Mouse (Mus musculus): ENCODE measurements around the gene Zfp52.

The Zfp52 gene

GRCm38 (mm10) chr17:21535096-21536001 lies at the start of gene Zfp52:
TSS of gene Zfp52 (plus strand) at chr17:21535539.
- DNase-seq = peak; percentile 55

DNA sequence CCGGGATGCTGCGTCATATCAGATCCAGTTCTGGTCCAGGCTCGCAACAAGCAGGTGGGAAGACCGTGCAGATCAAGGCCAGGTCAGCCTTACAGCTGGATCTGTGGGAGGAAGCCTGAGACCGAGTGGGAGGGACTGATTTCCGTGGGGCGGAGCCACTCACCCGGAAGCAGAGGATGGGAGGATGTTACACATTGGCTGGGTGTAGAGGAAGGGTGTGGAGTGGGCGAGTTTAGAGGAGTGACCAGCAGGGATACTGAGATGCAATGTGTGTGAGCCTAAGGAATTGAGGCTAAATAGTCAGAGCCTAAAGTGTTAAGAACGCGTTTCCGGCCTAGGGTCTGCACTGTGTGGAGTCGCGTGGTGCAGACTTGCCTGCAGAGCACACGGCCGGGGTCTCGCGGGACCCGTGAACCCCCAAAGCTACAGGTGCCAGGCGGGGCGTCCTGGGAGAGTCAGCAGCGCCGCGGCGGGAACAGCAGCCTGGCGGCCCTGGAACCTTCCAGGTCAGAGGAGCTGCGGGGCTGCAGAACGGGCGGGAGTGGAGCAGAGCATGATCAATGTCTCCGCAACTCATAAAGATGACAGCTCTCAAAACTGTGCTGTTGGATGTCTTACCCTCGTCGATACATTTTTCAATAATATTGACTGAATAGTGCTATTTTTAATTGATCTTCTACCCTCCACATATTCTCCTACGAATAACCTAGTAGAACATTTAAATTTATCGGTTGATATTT lies 46.4 kb upstream of the Zfp52 start, which contains the start of gene Zfp53:
Gene Zfp53, plus strand, starts transcription at position 239 of the 740 bp plus-strand sequence.
- DNase-seq = peak; percentile 93

GRCm38 (mm10) chr17:21489500-21490001 lies 45.8 kb upstream of the Zfp52 start:
- no peak for DNase-seq

- DNase-seq = no peak
Measured at GRCm38 (mm10) chr17:21501365-21501764, 34.0 kb upstream of the Zfp52 start.

- DNase-seq = no peak
Measured at GRCm38 (mm10) chr17:21504524-21504923, 30.8 kb upstream of the Zfp52 start.

- DNase-seq = no peak
Measured at GRCm38 (mm10) chr17:21506258-21506657, 29.1 kb upstream of the Zfp52 start.

- no peak for DNase-seq
Measured at GRCm38 (mm10) chr17:21509756-21510155, 25.6 kb upstream of the Zfp52 start.

DNA sequence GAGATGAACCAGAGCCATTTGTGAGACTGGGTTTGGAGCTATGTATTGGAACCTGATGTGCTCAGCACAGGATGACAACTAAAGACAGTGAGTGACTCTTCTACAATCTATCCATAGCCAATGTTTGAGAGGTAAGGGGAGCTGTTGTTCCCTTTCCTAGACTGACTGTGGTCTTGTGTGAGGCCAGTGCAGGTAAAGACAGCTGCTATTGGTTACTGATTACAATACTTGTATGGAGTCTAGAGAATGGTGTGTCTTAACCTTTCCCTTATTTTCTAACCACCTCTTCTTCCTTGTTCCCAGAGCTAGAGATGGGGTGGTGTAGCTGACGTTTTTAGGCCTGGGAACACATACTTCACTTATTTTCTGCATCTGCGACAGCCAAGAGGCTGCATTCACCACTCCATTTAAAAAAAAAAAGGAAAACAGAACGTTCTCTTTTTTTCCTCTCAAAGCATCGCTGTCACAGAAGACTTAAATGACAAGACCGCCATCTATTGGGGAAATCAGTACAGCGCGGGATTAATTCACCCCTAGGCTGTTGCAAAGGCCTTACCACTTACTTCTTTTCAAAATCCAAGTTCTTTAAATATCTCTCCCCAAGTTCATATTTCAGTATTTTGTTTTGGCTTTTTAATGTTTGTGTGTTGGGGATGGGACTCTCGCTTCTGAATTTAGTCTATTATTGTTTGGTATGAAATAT lies 19.8 kb upstream of the Zfp52 start:
- DNase-seq = peak; percentile 90

- DNase-seq = peak; percentile 83
Measured at GRCm38 (mm10) chr17:21516201-21517129, 18.9 kb upstream of the Zfp52 start.

DNA sequence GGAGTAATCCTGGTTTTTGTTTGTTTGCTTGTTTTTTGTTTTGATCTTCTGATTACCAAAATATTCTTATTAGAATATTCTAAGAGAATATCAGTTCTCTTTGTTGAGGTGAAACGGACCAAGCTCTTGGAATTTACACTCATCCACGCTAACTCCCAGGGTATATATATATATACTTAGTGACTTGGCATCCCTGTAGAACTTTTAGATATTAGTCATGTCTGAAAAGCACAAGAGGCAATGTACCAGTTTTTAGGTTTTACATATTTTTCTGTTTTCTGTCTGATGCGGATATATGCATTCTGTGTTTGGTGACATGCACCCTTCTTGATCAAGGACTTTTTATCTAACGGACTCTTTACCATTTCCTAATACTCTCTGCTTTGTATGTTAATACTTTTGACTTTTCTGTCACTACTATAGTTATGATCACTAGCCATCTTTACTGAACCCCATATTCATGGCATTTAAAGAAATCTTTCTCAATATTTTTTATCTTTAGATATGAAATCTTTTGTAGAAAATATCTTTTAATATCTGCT lies 18.1 kb upstream of the Zfp52 start:
- DNase-seq = no peak

- DNase-seq = no peak
Measured at GRCm38 (mm10) chr17:21526270-21526669, 9.1 kb upstream of the Zfp52 start.

DNA sequence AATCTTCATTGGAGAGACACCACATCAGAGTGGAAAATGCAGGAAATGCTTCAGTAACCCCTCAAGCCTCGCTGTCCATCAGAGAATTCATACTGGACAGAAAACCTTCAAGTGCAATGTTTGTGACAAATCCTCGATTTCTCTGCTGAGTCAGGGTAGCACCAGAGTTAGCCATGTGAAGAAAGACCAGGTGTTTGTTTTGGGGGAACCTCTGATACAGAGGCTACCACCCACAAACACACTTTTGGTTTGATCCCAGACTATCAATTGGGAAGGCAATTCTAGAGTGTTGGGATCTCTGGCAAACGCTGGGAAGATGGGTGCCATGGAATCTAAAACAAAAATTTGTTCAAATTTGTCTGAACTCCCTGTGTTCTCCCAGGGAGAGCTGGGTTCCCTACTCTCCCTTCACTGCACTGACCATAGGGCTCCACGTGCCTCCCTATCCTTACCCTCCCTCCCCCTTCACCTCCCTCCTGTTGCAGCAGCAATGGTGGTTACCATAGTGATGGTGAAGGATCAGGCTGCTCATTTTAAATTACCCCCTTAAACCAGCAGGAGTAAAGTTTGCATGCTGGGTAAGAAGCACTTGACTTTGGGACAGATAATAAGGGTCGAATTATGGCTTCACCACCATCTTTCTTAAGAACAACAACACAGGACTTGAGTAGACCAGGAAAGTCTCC lies 4.6 kb upstream of the Zfp52 start:
- DNase-seq = no peak

GRCm38 (mm10) chr17:21531621-21532020 lies 3.7 kb upstream of the Zfp52 start:
- no peak for DNase-seq

- peak; percentile 91 for DNase-seq
Measured at GRCm38 (mm10) chr17:21532101-21532951, 3.0 kb upstream of the Zfp52 start.

GRCm38 (mm10) chr17:21533961-21534360 lies 1.4 kb upstream of the Zfp52 start:
- no peak for DNase-seq

DNA sequence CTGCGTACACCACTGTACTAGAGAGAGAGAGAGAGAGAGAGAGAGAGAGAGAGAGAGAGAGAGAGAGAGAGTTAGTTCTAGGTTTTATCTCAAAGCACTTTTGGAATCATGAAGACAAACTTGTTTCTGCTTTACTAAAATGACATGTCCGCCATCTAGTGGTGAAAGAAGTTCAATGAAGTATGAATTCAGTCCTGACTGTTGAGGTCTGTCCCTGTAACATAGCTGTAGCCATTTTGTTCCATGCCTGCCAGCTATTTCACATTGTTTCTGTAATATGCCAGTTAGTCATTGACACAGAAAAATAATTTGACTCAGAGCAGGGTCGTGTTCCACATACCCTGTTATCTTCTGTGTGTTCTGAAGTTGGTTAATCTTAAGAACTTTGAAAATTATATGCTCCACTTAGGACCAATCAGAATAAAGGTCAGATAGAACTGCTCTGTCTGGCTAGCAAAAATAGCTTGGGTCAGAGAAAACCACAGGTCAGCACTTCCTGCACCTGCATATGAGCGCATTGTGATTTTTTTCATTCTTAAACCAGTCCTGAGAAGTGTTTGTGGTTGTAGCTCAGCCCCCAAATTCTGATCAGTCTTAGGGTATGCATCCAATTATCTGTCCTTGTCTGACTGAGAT lies 761 bp upstream of the Zfp52 start:
- peak; percentile 93 for DNase-seq

- no peak for DNase-seq
Measured at GRCm38 (mm10) chr17:21536096-21536495, 757 bp downstream of the Zfp52 start.

GRCm38 (mm10) chr17:21536676-21537075 lies 1.3 kb downstream of the Zfp52 start:
- no peak for DNase-seq

DNA sequence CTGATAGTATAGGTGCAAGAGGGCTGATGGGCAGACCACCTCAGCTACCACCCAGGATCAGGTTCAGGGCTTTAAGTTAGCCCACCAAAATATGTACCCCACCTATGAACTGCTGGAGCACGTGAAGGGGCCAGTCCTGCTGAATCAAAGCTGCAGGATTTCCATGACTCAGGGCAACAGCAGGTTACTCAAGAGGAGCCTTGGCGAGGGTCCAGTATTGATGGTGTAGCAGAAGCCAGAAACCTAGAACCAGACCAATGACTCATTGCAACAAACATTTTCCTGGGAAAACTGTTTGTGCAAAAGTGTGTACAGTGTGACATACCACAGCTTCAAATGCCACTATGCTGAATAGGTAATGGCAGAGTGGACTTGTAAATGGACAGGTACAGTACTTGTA lies 22.5 kb downstream of the Zfp52 start:
- no peak for DNase-seq
